Mouse (Mus musculus) stomach, postnatal 0 days (tissue): Measurements from ENCODE around the gene Uckl1. TPM values are rescaled to one million over a fixed set of nuclear protein-coding genes. Genes with fewer than 3 reads are reported as not detected.

Experiments
- ATAC-seq: fragments of 200-750 bp; cut with Nextera tagmentation; 2 replicates; pipeline ENCODE4 v1.8.0; 2017; ENCODE audit not compliant: low FRiP score, low TSS enrichment
- DNase-seq: peaks from one replicate; pipeline ENCODE4 v3.0.0-alpha.2; 2016; ENCODE audit warnings: low spot score
- H3K27ac ChIP-seq: fragments of 300-500 bp; sonication (generic); replicated peaks from 2 replicates; pipeline ENCODE4 v1.5.1; 2014; ENCODE audit warnings: mild to moderate bottlenecking, control low read depth
- H3K27me3 ChIP-seq: fragments of 300-500 bp; sonication (generic); 2 replicates; pipeline ENCODE4 v1.6.1; 2014; ENCODE audit warnings: low read length; ENCODE audit not compliant: control insufficient read depth, insufficient read depth
- H3K36me3 ChIP-seq: fragments of 300-500 bp; sonication (generic); 2 replicates; pipeline ENCODE4 v1.6.1; 2014; ENCODE audit warnings: low read length, mixed read lengths; ENCODE audit not compliant: control insufficient read depth, insufficient read depth
- H3K4me1 ChIP-seq: fragments of 300-500 bp; sonication (generic); replicated peaks from 2 replicates; pipeline ENCODE4 v1.6.1; 2014; ENCODE audit warnings: antibody characterized with exemption; ENCODE audit not compliant: control insufficient read depth, insufficient read depth
- H3K4me2 ChIP-seq: fragments of 300-500 bp; sonication (generic); replicated peaks from 2 replicates; pipeline ENCODE4 v1.6.1; 2014; ENCODE audit warnings: low read depth, mild to moderate bottlenecking, control low read depth, moderate library complexity
- H3K4me3 ChIP-seq: fragments of 300-500 bp; sonication (generic); 2 replicates; pipeline ENCODE4 v1.5.1; 2014; ENCODE audit warnings: low read depth, low read length, control low read depth
- H3K9ac ChIP-seq: fragments of 300-500 bp; sonication (generic); 2 replicates; pipeline ENCODE4 v1.6.1; 2014; ENCODE audit warnings: mild to moderate bottlenecking, low read length, control low read depth, mixed read lengths
- H3K9me3 ChIP-seq: fragments of 300-500 bp; sonication (generic); 2 replicates; pipeline ENCODE4 v1.6.1; 2016; ENCODE audit warnings: low read length; ENCODE audit not compliant: control insufficient read depth
- CTCF ChIP-seq: IDR thresholded peaks from 2 replicates; pipeline ENCODE4 v1.5.1; 2016; ENCODE audit warnings: antibody characterized with exemption, low read depth, mild to moderate bottlenecking, moderate library complexity
- EP300 ChIP-seq: optimal IDR thresholded peaks from 2 replicates; pipeline ENCODE3; 2016; ENCODE audit warnings: antibody characterized with exemption
- WGBS: fragments of 180-500 bp; shearing (Covaris S2); extraction: QIAGEN DNeasy Blood & Tissue Kit; methylation state at CpG from one replicate; pipeline ENCODE4 v1.1.7; 2014; 5-methylcytosine and 5-hydroxymethylcytosine counted together
- polyA plus RNA-seq: library from polyadenylated mRNA; unstranded; fragments of >200 nt; fragmentation: Nextera tagmentation; extraction: Ambion mirVana; gene quantifications from 2 replicates; pipeline ENCODE4 v1.2.1, GENCODE M21; 2015

The Uckl1 gene
- polyA plus RNA-seq, 1 experiment from 2014 or later = 39.7 TPM

DNA sequence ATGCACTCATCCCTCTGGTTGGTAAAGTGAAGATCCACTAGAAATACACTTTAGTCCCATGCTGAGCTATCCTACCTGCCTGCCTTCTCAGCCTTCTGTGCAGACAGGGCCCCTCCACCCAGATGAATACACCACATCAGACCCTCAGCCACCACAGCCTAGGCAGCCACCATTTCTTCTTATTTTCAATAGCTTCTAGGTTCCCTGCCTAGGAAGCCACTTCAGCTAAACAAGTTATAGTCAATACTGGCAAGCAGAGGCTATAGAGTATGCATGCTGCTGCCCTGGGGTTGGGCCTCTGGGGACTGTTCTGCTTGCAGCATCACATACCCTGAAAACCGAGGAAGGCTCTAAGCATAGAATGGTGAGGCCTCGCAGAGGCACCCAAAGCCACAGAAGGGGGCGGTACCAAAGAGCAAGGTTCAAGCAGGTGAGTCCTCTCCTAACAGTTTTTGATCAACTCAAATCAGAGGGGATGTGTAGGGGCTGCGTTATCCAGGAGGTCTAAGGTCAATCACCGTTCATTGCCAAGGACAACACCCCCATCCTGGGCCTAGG lies 6.9 kb upstream of the Uckl1 start, which contains the start of gene Prpf6:
TSS of gene Prpf6 (plus strand) at position 341 of the 558 bp plus-strand sequence.
- no peak for DNase-seq
- 5% methylated on average over 5 of the region's 5 CpGs for WGBS
- ATAC-seq = peak; percentile 25

GRCm38 (mm10) chr2:181590471-181590870 lies 5.8 kb upstream of the Uckl1 start:
- no peaks in the 10 kb centered on the region for H3K9me3 ChIP-seq
- DNase-seq (no peak), ATAC-seq (no peak)
- H3K4me3 ChIP-seq = no peak overlapping the region
- peaks cover 21% of the 10 kb centered on the region; the same call in 1 of the 2 replicates for H3K36me3 ChIP-seq
- TF ChIP-seq EP300 (no peak), CTCF (no peak)
- H3K27ac ChIP-seq = no peak overlapping the region
- no peak overlapping the region for H3K4me2 ChIP-seq
- 0 out of 2 replicates have a peak, but pooled peaks cover 2% of the 10 kb centered on the region for H3K4me1 ChIP-seq
- H3K9ac ChIP-seq = no peak overlapping the region
- H3K27me3 ChIP-seq = no peaks in the 10 kb centered on the region
- 90% methylated on average over 5 of the region's 5 CpGs for WGBS

More for the DNA sequence above, 6.9 kb upstream of the Uckl1 start, which contains the start of gene Prpf6:
- no peaks in the 10 kb centered on the region for H3K9me3 ChIP-seq
- peak within 1 kb of the TSS; percentile 79 for H3K4me2 ChIP-seq
- H3K4me1 ChIP-seq = 0 out of 2 replicates have a peak, but pooled peaks cover 2% of the 10 kb centered on the region
- H3K27ac ChIP-seq = peak within 1 kb of the TSS; percentile 94
- no peaks in the 10 kb centered on the region for H3K27me3 ChIP-seq
- TF ChIP-seq CTCF = no peak
- no peak for TF ChIP-seq EP300
- H3K4me3 ChIP-seq = peak within 1 kb of the TSS; percentile 87
- peak within 1 kb of the TSS; percentile 96 for H3K9ac ChIP-seq
- H3K36me3 ChIP-seq = peaks cover 11% of the 10 kb centered on the region; the same call in 1 of the 2 replicates

GRCm38 (mm10) chr2:181589732-181590105 lies 5.0 kb upstream of the Uckl1 start:
- no peaks in the 10 kb centered on the region for H3K27me3 ChIP-seq
- H3K4me3 ChIP-seq = no peak overlapping the region
- no peak overlapping the region for H3K27ac ChIP-seq
- H3K36me3 ChIP-seq = peaks cover 24% of the 10 kb centered on the region; the same call in 1 of the 2 replicates
- 0 out of 2 replicates have a peak, but pooled peaks cover 2% of the 10 kb centered on the region for H3K4me1 ChIP-seq
- 94% methylated on average over 9 of the region's 9 CpGs for WGBS
- DNase-seq = no peak
- no peak for ATAC-seq
- H3K9ac ChIP-seq = no peak overlapping the region
- TF ChIP-seq CTCF (no peak), EP300 (no peak)
- no peak overlapping the region for H3K4me2 ChIP-seq
- H3K9me3 ChIP-seq = no peaks in the 10 kb centered on the region

DNA sequence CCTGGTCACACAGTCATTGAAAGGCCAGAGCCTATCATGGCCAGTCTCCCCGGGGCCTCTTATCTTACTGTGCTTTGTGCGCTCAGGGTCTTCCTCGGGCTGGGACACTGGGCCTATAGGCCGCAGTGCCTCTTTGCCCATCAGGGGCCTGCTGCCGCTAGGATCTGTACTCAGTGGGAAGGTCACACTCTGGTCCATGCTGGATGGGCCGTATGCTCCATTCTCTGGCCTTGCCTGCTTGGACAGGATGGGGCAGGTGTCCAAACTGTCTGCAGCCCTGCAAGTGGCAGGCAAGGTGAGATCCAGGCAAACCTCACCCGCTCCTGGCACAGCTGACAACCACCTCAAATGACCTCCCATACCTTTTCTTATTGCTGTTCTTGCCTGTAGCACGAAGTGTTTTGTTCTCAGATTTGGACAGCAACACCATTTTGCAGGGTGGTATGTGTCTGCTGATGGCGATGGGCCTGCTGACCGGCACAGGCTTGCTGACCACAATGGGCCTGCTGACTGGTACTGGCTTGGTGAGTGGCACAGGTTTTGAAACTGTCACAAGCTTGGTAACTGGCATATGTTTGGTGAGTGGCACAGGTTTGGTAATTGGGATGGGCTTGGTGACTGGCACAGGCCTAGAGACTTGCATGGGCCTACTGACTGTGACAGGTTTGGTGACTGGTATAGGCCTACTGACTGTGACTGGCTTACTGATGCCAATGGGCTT lies 4.5 kb upstream of the Uckl1 start:
- 93% methylated on average over 10 of the region's 10 CpGs for WGBS
- no peaks in the 10 kb centered on the region for H3K9me3 ChIP-seq
- ATAC-seq (no peak), DNase-seq (no peak)
- no peak overlapping the region for H3K9ac ChIP-seq
- H3K4me1 ChIP-seq = 0 out of 2 replicates have a peak, but pooled peaks cover 2% of the 10 kb centered on the region
- no peak for TF ChIP-seq CTCF
- no peak for TF ChIP-seq EP300
- H3K36me3 ChIP-seq = peaks cover 24% of the 10 kb centered on the region; the same call in 1 of the 2 replicates
- no peak overlapping the region for H3K27ac ChIP-seq
- H3K4me2 ChIP-seq = no peak overlapping the region
- H3K27me3 ChIP-seq = no peaks in the 10 kb centered on the region
- no peak overlapping the region for H3K4me3 ChIP-seq

- WGBS = 91% methylated on average over 11 of the region's 11 CpGs
- Histone ChIP-seq H3K27me3 (no peaks in the 10 kb centered on the region), H3K4me3 (no peak overlapping the region), H3K4me2 (no peak overlapping the region), H3K27ac (no peak overlapping the region), H3K9ac (no peak overlapping the region), H3K36me3 (peaks cover 24% of the 10 kb centered on the region; the same call in 1 of the 2 replicates), H3K9me3 (no peaks in the 10 kb centered on the region), H3K4me1 (0 out of 2 replicates have a peak, but pooled peaks cover 2% of the 10 kb centered on the region)
- TF ChIP-seq EP300 (no peak), CTCF (no peak)
- DNase-seq (no peak), ATAC-seq (no peak)
These were observed 3.6 kb upstream of the Uckl1 start for GRCm38 (mm10) chr2:181588229-181588780.

DNA sequence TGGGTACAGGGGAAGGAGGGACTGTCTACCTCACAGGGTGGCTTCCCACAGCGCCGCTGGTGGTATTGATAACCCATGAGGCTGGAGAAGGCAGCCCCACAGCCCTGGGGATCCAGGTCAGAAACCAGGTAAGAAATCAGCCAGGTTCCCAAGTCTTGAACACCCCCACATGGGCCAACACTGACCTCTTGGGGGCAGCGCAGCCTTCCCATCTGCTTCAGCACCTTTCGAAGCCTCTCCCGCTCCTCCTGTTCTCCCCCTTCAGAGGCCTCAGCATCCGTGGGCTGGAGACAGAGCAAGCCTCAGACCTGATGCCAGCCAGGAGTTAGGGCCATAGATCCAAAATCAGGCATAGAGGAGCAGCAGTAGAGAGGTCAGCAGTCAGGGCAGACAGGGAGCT lies 3.1 kb upstream of the Uckl1 start:
- no peaks in the 10 kb centered on the region for H3K9me3 ChIP-seq
- H3K4me3 ChIP-seq = no peak overlapping the region
- H3K9ac ChIP-seq = no peak overlapping the region
- TF ChIP-seq EP300 = no peak
- TF ChIP-seq CTCF = peak; percentile 48
- ATAC-seq (no peak), DNase-seq (no peak)
- H3K27ac ChIP-seq = no peak overlapping the region
- no peaks in the 10 kb centered on the region for H3K27me3 ChIP-seq
- 74% methylated on average over 4 of the region's 6 CpGs for WGBS
- 0 out of 2 replicates have a peak, but pooled peaks cover 2% of the 10 kb centered on the region for H3K4me1 ChIP-seq
- peaks cover 24% of the 10 kb centered on the region; the same call in 1 of the 2 replicates for H3K36me3 ChIP-seq
- no peak overlapping the region for H3K4me2 ChIP-seq
